In genomic region chr9:9779646-9780045, GRCm38 (mm10) we compare ENCODE assay signal across 21 mouse cellular contexts.
"Had no signal": no experiment of that assay in that cellular context is flagged by ENCODE, and none has a peak within 500 bp of the region (broad histone marks: within the 10 kb centered on the region; RNA-seq: fewer than 3 reads in every experiment).

No protein-coding gene starts in this region.

- DNase-seq: gastrocnemius, postnatal 14 days; gastrocnemius, postnatal 36 days; heart, adult 2 months; heart, postnatal 14 days; heart, postnatal 36 days; kidney, adult 11 months; kidney, adult 9 months; kidney, postnatal 25 days; layer of hippocampus, adult 9-11 months; layer of hippocampus, postnatal 36 days; left cerebral cortex, postnatal 4 days had no signal

- H3K36me3 ChIP-seq: heart, embryonic 13.5 days; heart, embryonic 15.5 days; hindbrain, embryonic 13.5 days; hindbrain, embryonic 15.5 days; limb, embryonic 13.5 days; limb, embryonic 15.5 days; liver, embryonic 12.5 days had no signal

- H3K27me3 ChIP-seq: heart, embryonic 13.5 days; heart, embryonic 15.5 days; hindbrain, embryonic 13.5 days; hindbrain, embryonic 15.5 days; limb, embryonic 13.5 days; limb, embryonic 15.5 days; liver, embryonic 12.5 days had no signal

- H3K9ac ChIP-seq: heart, embryonic 13.5 days; heart, embryonic 15.5 days; hindbrain, embryonic 13.5 days; hindbrain, embryonic 15.5 days; limb, embryonic 13.5 days; limb, embryonic 15.5 days; liver, embryonic 12.5 days had no signal

- H3K4me3 ChIP-seq: heart, adult 2 months; heart, embryonic 13.5 days; heart, embryonic 15.5 days; hindbrain, embryonic 13.5 days; hindbrain, embryonic 15.5 days; limb, embryonic 13.5 days; limb, embryonic 15.5 days; liver, embryonic 12.5 days had no signal

- H3K9me3 ChIP-seq: heart, embryonic 13.5 days; heart, embryonic 15.5 days; hindbrain, embryonic 13.5 days; hindbrain, embryonic 15.5 days; limb, embryonic 13.5 days; limb, embryonic 15.5 days; liver, embryonic 12.5 days had no signal

- H3K4me1 ChIP-seq: heart, embryonic 13.5 days; heart, embryonic 15.5 days; hindbrain, embryonic 13.5 days; hindbrain, embryonic 15.5 days; limb, embryonic 13.5 days; limb, embryonic 15.5 days; liver, embryonic 12.5 days had no signal

- ATAC-seq: hindbrain, postnatal 0 days; intestine, embryonic 16.5 days; liver, embryonic 12.5 days had no signal

- H3K27ac ChIP-seq: heart, adult 2 months; heart, embryonic 13.5 days; heart, embryonic 15.5 days; hindbrain, embryonic 13.5 days; hindbrain, embryonic 15.5 days; hindbrain, postnatal 0 days; limb, embryonic 13.5 days; limb, embryonic 15.5 days; liver, embryonic 12.5 days had no signal

- H3K4me2 ChIP-seq: heart, embryonic 11.5 days; heart, embryonic 13.5 days; heart, embryonic 15.5 days; hindbrain, embryonic 13.5 days; hindbrain, embryonic 15.5 days; limb, embryonic 13.5 days; limb, embryonic 15.5 days; liver, embryonic 12.5 days had no signal
